Mouse (Mus musculus) bone marrow, adult 2 months (tissue): ENCODE measurements at regions not wholly inside any gene's neighbourhood (a gene's known extent, or its start where the extent isn't known, plus 50 kb on each side); places are given as distances from the start of the nearest gene placed in this dataset.

Experiments used
- CTCF ChIP-seq: fragments of 200-500 bp; IDR thresholded peaks from 2 replicates; pipeline ENCODE4 v1.5.1; 2011; ENCODE audit warnings: low read length, control low read depth; ENCODE audit not compliant: control insufficient read depth, insufficient read depth
- POLR2A ChIP-seq: fragments of 200-500 bp; IDR thresholded peaks from 2 replicates; pipeline ENCODE4 v1.6.1; 2011; ENCODE audit warnings: low read depth, mild to moderate bottlenecking, control low read depth, low read length, borderline replicate concordance; ENCODE audit not compliant: control insufficient read depth

DNA sequence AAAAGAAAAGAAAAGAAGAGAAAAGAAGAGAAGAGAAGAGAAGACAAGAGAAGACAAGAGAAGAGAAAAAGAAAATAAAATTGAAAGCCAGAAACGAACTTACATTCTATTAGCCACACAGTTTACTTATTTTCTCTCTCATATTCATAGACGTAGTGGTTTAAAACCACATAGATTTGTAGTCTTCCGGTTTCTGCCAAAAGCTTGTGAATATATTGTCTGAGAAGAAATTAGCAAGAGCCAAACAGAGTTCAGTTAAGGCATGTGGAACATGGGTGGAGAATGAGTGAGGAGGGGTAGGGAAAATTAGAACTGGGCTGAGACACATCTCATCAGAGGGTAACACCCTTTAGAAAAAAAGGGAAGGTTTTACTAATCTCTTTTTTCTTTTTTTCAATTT, 120.8 kb upstream of the Hapln1 start:
- no peak for TF ChIP-seq POLR2A
- TF ChIP-seq CTCF = no peak
